Mouse (Mus musculus) G1E (cell line): Measurements from ENCODE around the gene Gm11084. TPM values are rescaled to one million over a fixed set of nuclear protein-coding genes. Genes with fewer than 3 reads are reported as not detected.
"Not testable (repeated sequence)": the region's sequence is repeated elsewhere in the genome, so short reads cannot be mapped to it uniquely, and the experiment has no call there.

Source experiments
- ATAC-seq: 2 replicates; pipeline ENCODE4 v1.8.0; 2016; ENCODE audit warnings: mild to moderate bottlenecking; ENCODE audit not compliant: insufficient number of reproducible peaks, poor library complexity, low FRiP score, severe bottlenecking; ENCODE audit errors: extremely low read depth
- DNase-seq: peaks from one replicate; pipeline ENCODE4 v3.0.0; 2012; ENCODE audit warnings: low spot score
- H3K27me3 ChIP-seq: 2 replicates; pipeline ENCODE4 v1.6.1; 2012; ENCODE audit warnings: mild to moderate bottlenecking, low read length, inconsistent platforms; ENCODE audit not compliant: insufficient read depth
- H3K36me3 ChIP-seq: replicated peaks from 2 replicates; pipeline ENCODE3; 2012; ENCODE audit warnings: mild to moderate bottlenecking, inconsistent platforms
- H3K4me1 ChIP-seq: 2 replicates; pipeline ENCODE4 v1.6.1; 2012; ENCODE audit warnings: low read depth, low read length, inconsistent platforms, mixed read lengths; ENCODE audit not compliant: insufficient read depth
- H3K4me3 ChIP-seq: 2 replicates; pipeline ENCODE4 v1.5.1; 2012; ENCODE audit warnings: low read depth, mild to moderate bottlenecking, inconsistent platforms, low read length, moderate library complexity, mixed read lengths
- H3K9me3 ChIP-seq: replicated peaks from 2 replicates; pipeline ENCODE4 v1.6.1; 2012; ENCODE audit warnings: inconsistent platforms
- CTCF ChIP-seq: IDR thresholded peaks from 2 replicates; pipeline ENCODE4 v1.5.1; 2012; ENCODE audit warnings: low read depth, low read length, inconsistent platforms, mixed read lengths
- GATA1 ChIP-seq: IDR thresholded peaks from 2 replicates; pipeline ENCODE4 v1.6.1; 2012; ENCODE audit warnings: borderline replicate concordance, low read length, inconsistent platforms, mixed read lengths
- GATA2 ChIP-seq: IDR thresholded peaks from 2 replicates; pipeline ENCODE4 v1.6.1; 2012; ENCODE audit warnings: low read depth, low read length, inconsistent platforms, borderline replicate concordance
- POLR2AphosphoS5 ChIP-seq: IDR thresholded peaks from 2 replicates; pipeline ENCODE4 v1.6.1; 2012; ENCODE audit warnings: low read depth, low read length, inconsistent platforms; ENCODE audit not compliant: insufficient replicate concordance
- TAL1 ChIP-seq: conservative IDR thresholded peaks from 2 replicates; pipeline ENCODE4 v1.6.1; 2012; ENCODE audit warnings: low read depth, low read length, inconsistent platforms, mixed read lengths
- polyA plus RNA-seq: library from polyadenylated mRNA; stranded (reverse); fragments of >175 nt; gene quantifications from 2 replicates; pipeline ENCODE4 v1.2.3, GENCODE M21; 2012
- total RNA-seq, 2 experiments: library from RNA; stranded (forward) in 1 of 2; stranded (reverse) in 1 of 2; fragments of 200-1000 nt in 1 of 2; fragments of >200 nt in 1 of 2; fragmentation: Nextera tagmentation in 1 of 2; gene quantifications; 2 replicates each; pipeline ENCODE4 v1.2.3; 2014 to 2017

Gm11084 gene
- total and polyA plus RNA-seq, 3 experiments = not detected

DNA sequence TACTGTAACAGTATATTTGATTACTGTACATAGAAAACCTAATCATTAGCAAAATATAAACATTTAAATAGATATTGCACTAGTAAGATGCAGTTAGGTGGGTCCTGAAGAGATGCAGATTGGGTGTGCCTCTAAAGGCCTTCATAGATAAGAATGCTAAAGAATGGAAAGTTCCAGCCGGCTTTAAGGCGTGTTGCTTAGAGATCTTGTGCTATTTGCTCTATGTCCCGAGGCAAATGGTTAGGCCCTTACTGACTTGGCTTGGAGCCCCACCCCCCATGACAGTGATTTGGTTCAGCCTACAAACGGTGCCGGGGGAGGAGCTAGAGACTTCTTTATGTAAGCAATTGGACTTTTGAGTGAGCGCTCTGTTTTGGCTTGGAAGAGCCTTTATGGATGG is 34.5 kb upstream of the Gm11084 start:
- peaks cover 16% of the 10 kb centered on the region for H3K4me1 ChIP-seq
- no peak for DNase-seq

DNA sequence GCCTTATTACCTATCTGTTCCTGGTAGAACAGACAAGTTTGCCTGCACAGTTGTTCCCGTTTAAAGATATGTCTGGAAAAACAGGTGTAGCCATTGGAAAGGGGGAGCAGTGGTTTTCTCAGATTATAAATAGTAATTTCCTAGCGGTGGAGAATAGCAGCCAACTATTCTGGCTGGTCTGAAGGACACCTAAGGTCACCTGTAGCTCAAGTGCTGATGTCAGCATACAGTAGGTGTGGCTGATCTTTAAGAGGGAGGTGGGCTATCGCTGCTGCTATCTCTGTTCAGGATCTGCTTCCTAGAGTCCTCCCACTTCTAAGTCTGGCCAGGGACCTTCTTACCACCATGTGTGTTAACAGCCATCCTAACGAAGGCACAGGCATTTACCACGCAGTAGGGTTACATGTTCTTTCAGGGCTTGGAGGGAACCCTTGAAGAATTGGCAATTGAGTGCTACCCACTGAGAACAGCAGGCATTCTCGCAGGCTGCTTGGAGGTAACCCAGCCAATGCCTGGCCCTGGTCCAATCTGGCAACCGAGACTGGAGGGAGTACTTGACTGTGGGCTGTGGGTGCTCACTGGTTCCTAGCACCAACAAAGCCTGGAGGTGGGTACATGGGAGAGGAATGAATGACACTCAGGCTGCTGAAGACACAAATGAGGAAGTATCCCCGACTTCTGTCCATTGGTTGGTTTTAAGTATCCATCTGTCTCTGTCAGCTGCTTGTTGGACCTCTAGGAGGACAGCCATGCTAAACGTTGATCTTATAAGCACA is 33.0 kb upstream of the Gm11084 start:
- peaks cover 16% of the 10 kb centered on the region for H3K4me1 ChIP-seq
- H3K36me3 ChIP-seq = no peaks in the 10 kb centered on the region
- peaks cover 17% of the 10 kb centered on the region for H3K27me3 ChIP-seq
- no peak for DNase-seq
- ATAC-seq = no peak
- H3K9me3 ChIP-seq = no peaks in the 10 kb centered on the region
- TF ChIP-seq POLR2AphosphoS5 (no peak), GATA2 (no peak), GATA1 (no peak), TAL1 (no peak), CTCF (no peak)
- no peak overlapping the region for H3K4me3 ChIP-seq

More for the DNA sequence above, 34.5 kb upstream of the Gm11084 start:
- Histone ChIP-seq H3K36me3 (no peaks in the 10 kb centered on the region), H3K4me3 (no peak overlapping the region), H3K9me3 (no peaks in the 10 kb centered on the region), H3K27me3 (peaks cover 17% of the 10 kb centered on the region)
- no peak for ATAC-seq
- TF ChIP-seq GATA2 = no peak
- TF ChIP-seq GATA1 = no peak
- TF ChIP-seq POLR2AphosphoS5 = no peak
- TF ChIP-seq TAL1 = no peak
- no peak for TF ChIP-seq CTCF

DNA sequence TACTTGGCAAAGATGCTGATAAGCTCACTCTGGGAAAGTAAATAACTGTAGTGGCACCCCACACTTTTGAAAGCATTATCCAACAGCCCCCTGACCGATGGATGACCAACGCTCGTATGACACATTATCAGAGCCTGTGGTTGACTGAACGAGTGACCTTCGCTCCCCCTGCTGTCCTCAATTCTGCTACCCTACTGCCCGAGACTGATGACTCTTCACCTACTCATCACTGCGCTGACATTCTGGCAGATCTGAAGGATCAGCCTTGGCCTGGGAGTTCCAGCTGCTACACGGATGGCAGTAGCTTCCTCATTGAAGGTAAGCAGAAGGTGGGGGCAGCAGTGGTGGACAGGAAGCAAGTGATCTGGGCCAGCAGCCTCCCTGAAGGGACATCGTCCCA is 27.5 kb upstream of the Gm11084 start:
- H3K4me3 ChIP-seq, H3K4me1 ChIP-seq, DNase-seq, ATAC-seq, H3K36me3 ChIP-seq: not testable (repeated sequence)
- H3K27me3 ChIP-seq = peaks cover 10% of the 10 kb centered on the region
- peaks cover 30% of the 10 kb centered on the region for H3K9me3 ChIP-seq

DNA sequence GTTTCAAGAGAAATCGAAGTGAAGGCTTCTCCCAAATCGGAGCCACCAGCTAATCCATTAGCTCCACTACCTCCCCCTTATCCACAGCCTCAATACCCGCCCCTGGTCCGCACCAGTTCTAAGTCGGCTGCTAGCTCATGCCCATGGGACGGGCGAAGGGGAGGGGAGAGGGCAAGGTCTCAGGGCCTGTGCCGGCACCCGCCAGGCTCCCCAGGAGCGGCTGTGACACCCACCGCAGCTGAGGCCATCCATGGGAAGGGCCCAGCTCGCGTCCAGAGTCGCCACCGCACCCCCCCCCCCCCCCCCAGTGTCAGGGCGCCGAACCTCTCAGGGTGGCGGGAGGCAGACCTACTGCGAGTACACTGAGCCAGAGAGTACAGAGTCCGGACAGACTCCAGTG is 26.1 kb upstream of the Gm11084 start:
- H3K36me3 ChIP-seq = no peaks in the 10 kb centered on the region
- ATAC-seq = peak; percentile 57
- TF ChIP-seq POLR2AphosphoS5 = no peak
- no peak for TF ChIP-seq TAL1
- TF ChIP-seq GATA1 = no peak
- TF ChIP-seq GATA2 = no peak
- no peak for TF ChIP-seq CTCF
- no peak overlapping the region for H3K4me3 ChIP-seq
- peaks cover 2% of the 10 kb centered on the region; the same call in 1 of the 2 replicates for H3K4me1 ChIP-seq
- H3K27me3 ChIP-seq = no peaks in the 10 kb centered on the region; the same call in 1 of the 2 replicates
- DNase-seq = peak; percentile 88
- H3K9me3 ChIP-seq = peaks cover 36% of the 10 kb centered on the region

GRCm38 (mm10) chr2:73007472-73007871 is 21.0 kb upstream of the Gm11084 start:
- H3K4me3 ChIP-seq = no peak overlapping the region
- ATAC-seq = no peak
- H3K27me3 ChIP-seq = peaks cover 2% of the 10 kb centered on the region; the same call in 1 of the 2 replicates
- peaks cover 40% of the 10 kb centered on the region for H3K4me1 ChIP-seq
- H3K9me3 ChIP-seq = peaks cover 31% of the 10 kb centered on the region
- no peak for TF ChIP-seq GATA1
- TF ChIP-seq TAL1 = no peak
- no peak for TF ChIP-seq POLR2AphosphoS5
- TF ChIP-seq CTCF = no peak
- no peak for TF ChIP-seq GATA2
- no peaks in the 10 kb centered on the region for H3K36me3 ChIP-seq
- no peak for DNase-seq

GRCm38 (mm10) chr2:73005611-73006515 is 19.3 kb upstream of the Gm11084 start:
- Histone ChIP-seq H3K4me1 (peaks cover 50% of the 10 kb centered on the region), H3K27me3 (peaks cover 2% of the 10 kb centered on the region; the same call in 1 of the 2 replicates), H3K36me3 (no peaks in the 10 kb centered on the region), H3K9me3 (peaks cover 22% of the 10 kb centered on the region), H3K4me3 (no peak overlapping the region)
- ATAC-seq (no peak; the same call in 1 of the 2 replicates), DNase-seq (no peak)
- no peak for TF ChIP-seq POLR2AphosphoS5
- no peak for TF ChIP-seq GATA1
- TF ChIP-seq TAL1 = no peak
- no peak for TF ChIP-seq GATA2
- no peak for TF ChIP-seq CTCF
